Mouse (Mus musculus): ENCODE measurements around the gene Otop2.

The Otop2 gene

GRCm38 (mm10) chr11:115306863-115307262 lies at the start of gene Otop2:
TSS of gene Otop2 (plus strand) at chr11:115307163.
- DNase-seq (ENCODE audit: low read depth, low spot score): no peak

- peak; percentile 50 for DNase-seq (ENCODE audit: low read depth, low spot score)
Measured at GRCm38 (mm10) chr11:115257775-115258510, 49.0 kb upstream of the Otop2 start.

- DNase-seq (ENCODE audit: low read depth, low spot score): no peak
Measured at GRCm38 (mm10) chr11:115259134-115259533, 47.8 kb upstream of the Otop2 start.

GRCm38 (mm10) chr11:115262954-115263353 lies 44.0 kb upstream of the Otop2 start:
- no peak for DNase-seq (ENCODE audit: low read depth, low spot score)

GRCm38 (mm10) chr11:115264136-115264861 lies 42.7 kb upstream of the Otop2 start:
- DNase-seq (ENCODE audit: low read depth, low spot score): no peak

GRCm38 (mm10) chr11:115264862-115265668 lies 41.9 kb upstream of the Otop2 start:
- DNase-seq (ENCODE audit: low read depth, low spot score): peak; percentile 56

GRCm38 (mm10) chr11:115265771-115266399 lies 41.1 kb upstream of the Otop2 start:
- no peak for DNase-seq (ENCODE audit: low read depth, low spot score)

GRCm38 (mm10) chr11:115266400-115266778 lies 40.6 kb upstream of the Otop2 start:
- DNase-seq (ENCODE audit: low read depth, low spot score): no peak

- no peak for DNase-seq (ENCODE audit: low read depth, low spot score)
Measured at GRCm38 (mm10) chr11:115267061-115267883, 39.7 kb upstream of the Otop2 start, which contains the start of gene Grin2c. TSS of gene Grin2c (minus strand) at chr11:115267243.

GRCm38 (mm10) chr11:115267958-115268357 lies 39.0 kb upstream of the Otop2 start:
- no peak for DNase-seq (ENCODE audit: low read depth, low spot score)

GRCm38 (mm10) chr11:115269330-115270066 lies 37.5 kb upstream of the Otop2 start:
- DNase-seq (ENCODE audit: low read depth, low spot score): no peak

GRCm38 (mm10) chr11:115270148-115270861 lies 36.7 kb upstream of the Otop2 start:
- peak; percentile 86 for DNase-seq (ENCODE audit: low read depth, low spot score)

- no peak for DNase-seq (ENCODE audit: low read depth, low spot score)
Measured at GRCm38 (mm10) chr11:115271052-115271451, 35.9 kb upstream of the Otop2 start.

GRCm38 (mm10) chr11:115271481-115271880 lies 35.5 kb upstream of the Otop2 start:
- DNase-seq (ENCODE audit: low read depth, low spot score): no peak

GRCm38 (mm10) chr11:115272894-115273498 lies 34.0 kb upstream of the Otop2 start:
- no peak for DNase-seq (ENCODE audit: low read depth, low spot score)

- DNase-seq (ENCODE audit: low read depth, low spot score): no peak
Measured at GRCm38 (mm10) chr11:115273735-115274134, 33.2 kb upstream of the Otop2 start.

GRCm38 (mm10) chr11:115274178-115274577 lies 32.8 kb upstream of the Otop2 start:
- DNase-seq (ENCODE audit: low read depth, low spot score): no peak

GRCm38 (mm10) chr11:115274771-115275170 lies 32.2 kb upstream of the Otop2 start:
- DNase-seq (ENCODE audit: low read depth, low spot score): no peak

- DNase-seq (ENCODE audit: low read depth, low spot score): no peak
Measured at GRCm38 (mm10) chr11:115275509-115275908, 31.5 kb upstream of the Otop2 start.

Data from mesoderm, embryonic 11.5 days (tissue).